Mouse (Mus musculus): ENCODE measurements around the gene Clcn3. TPM values are rescaled to one million over a fixed set of nuclear protein-coding genes. Genes with fewer than 3 reads are reported as not detected.

Clcn3 gene
- polyA plus RNA-seq, 1 experiment from 2014 or later, result 17.9 TPM

GRCm38 (mm10) chr8:60889131-60889842 lies 93.8 kb downstream of the Clcn3 start:
- 67% methylated on average over 11 of the region's 11 CpGs for WGBS

GRCm38 (mm10) chr8:60886736-60887135 lies 96.4 kb downstream of the Clcn3 start:
- DNase-seq (ENCODE audit: low spot score) (no peak), ATAC-seq (no peak)
- Histone ChIP-seq H3K4me3 (ENCODE audit: low read depth, low read length) (no peak overlapping the region), H3K36me3 (ENCODE audit: insufficient read depth, low read length) (no peaks in the 10 kb centered on the region), H3K4me1 (ENCODE audit: insufficient read depth, low read depth, low read length) (peaks cover 5% of the 10 kb centered on the region; the same call in 1 of the 2 replicates), H3K9me3 (ENCODE audit: low read length) (no peaks in the 10 kb centered on the region), H3K9ac (replicated peaks; ENCODE audit: low read depth) (no peak overlapping the region), H3K27me3 (replicated peaks; ENCODE audit: insufficient read depth, low read length) (no peaks in the 10 kb centered on the region), H3K4me2 (replicated peaks; ENCODE audit: low read depth, low read length) (no peak overlapping the region), H3K27ac (ENCODE audit: low read length) (no peak overlapping the region)
- TF ChIP-seq CTCF (IDR thresholded peaks at IDR 0.05) (no peak), EP300 (IDR thresholded peaks at IDR 0.05) (no peak)
- 48% methylated on average over 6 of the region's 6 CpGs for WGBS

More at GRCm38 (mm10) chr8:60889131-60889842, 93.8 kb downstream of the Clcn3 start:
- Histone ChIP-seq H3K27me3 (replicated peaks; ENCODE audit: insufficient read depth, low read length) (no peaks in the 10 kb centered on the region), H3K9ac (replicated peaks; ENCODE audit: low read depth) (no peak overlapping the region), H3K4me2 (replicated peaks; ENCODE audit: low read depth, low read length) (peak overlapping the region; percentile 77; the same call in 1 of the 2 replicates), H3K36me3 (ENCODE audit: insufficient read depth, low read length) (no peaks in the 10 kb centered on the region), H3K9me3 (ENCODE audit: low read length) (no peaks in the 10 kb centered on the region), H3K4me1 (ENCODE audit: insufficient read depth, low read depth, low read length) (peaks cover 5% of the 10 kb centered on the region; the same call in 1 of the 2 replicates), H3K4me3 (ENCODE audit: low read depth, low read length) (no peak overlapping the region), H3K27ac (ENCODE audit: low read length) (no peak overlapping the region)
- no peak for ATAC-seq
- TF ChIP-seq CTCF (IDR thresholded peaks at IDR 0.05), result no peak
- no peak for TF ChIP-seq EP300 (IDR thresholded peaks at IDR 0.05)
- no peak for DNase-seq (ENCODE audit: low spot score)

GRCm38 (mm10) chr8:60883419-60884137 lies 99.5 kb downstream of the Clcn3 start:
- ATAC-seq, result no peak
- 68% methylated on average over 4 of the region's 4 CpGs for WGBS

GRCm38 (mm10) chr8:60878617-60879016 lies 104.5 kb downstream of the Clcn3 start:
- H3K4me1 ChIP-seq (ENCODE audit: insufficient read depth, low read depth, low read length), result no peaks in the 10 kb centered on the region
- no peak overlapping the region for H3K4me3 ChIP-seq (ENCODE audit: low read depth, low read length)
- H3K4me2 ChIP-seq (replicated peaks; ENCODE audit: low read depth, low read length), result no peak overlapping the region
- H3K9ac ChIP-seq (replicated peaks; ENCODE audit: low read depth), result no peak overlapping the region
- H3K9me3 ChIP-seq (ENCODE audit: low read length), result no peaks in the 10 kb centered on the region
- TF ChIP-seq CTCF (IDR thresholded peaks at IDR 0.05) (no peak), EP300 (IDR thresholded peaks at IDR 0.05) (no peak)
- no peak for ATAC-seq
- no peaks in the 10 kb centered on the region for H3K27me3 ChIP-seq (replicated peaks; ENCODE audit: insufficient read depth, low read length)
- no peaks in the 10 kb centered on the region for H3K36me3 ChIP-seq (ENCODE audit: insufficient read depth, low read length)
- DNase-seq (ENCODE audit: low spot score), result no peak
- no peak overlapping the region for H3K27ac ChIP-seq (ENCODE audit: low read length)
- WGBS, result 61% methylated on average over 2 of the region's 2 CpGs

More at GRCm38 (mm10) chr8:60883419-60884137, 99.5 kb downstream of the Clcn3 start:
- H3K27ac ChIP-seq (ENCODE audit: low read length), result no peak overlapping the region
- H3K4me2 ChIP-seq (replicated peaks; ENCODE audit: low read depth, low read length), result no peak overlapping the region
- no peaks in the 10 kb centered on the region for H3K9me3 ChIP-seq (ENCODE audit: low read length)
- no peak for TF ChIP-seq CTCF (IDR thresholded peaks at IDR 0.05)
- H3K27me3 ChIP-seq (replicated peaks; ENCODE audit: insufficient read depth, low read length), result no peaks in the 10 kb centered on the region
- H3K9ac ChIP-seq (replicated peaks; ENCODE audit: low read depth), result no peak overlapping the region
- H3K4me3 ChIP-seq (ENCODE audit: low read depth, low read length), result no peak overlapping the region
- peak; percentile 29 for DNase-seq (ENCODE audit: low spot score)
- H3K4me1 ChIP-seq (ENCODE audit: insufficient read depth, low read depth, low read length), result no peaks in the 10 kb centered on the region
- H3K36me3 ChIP-seq (ENCODE audit: insufficient read depth, low read length), result no peaks in the 10 kb centered on the region

- TF ChIP-seq EP300 (IDR thresholded peaks at IDR 0.05), result no peak
- no peak for TF ChIP-seq CTCF (IDR thresholded peaks at IDR 0.05)
- Histone ChIP-seq H3K27me3 (replicated peaks; ENCODE audit: insufficient read depth, low read length) (no peaks in the 10 kb centered on the region), H3K9ac (replicated peaks; ENCODE audit: low read depth) (no peak overlapping the region), H3K4me3 (ENCODE audit: low read depth, low read length) (no peak overlapping the region), H3K4me1 (ENCODE audit: insufficient read depth, low read depth, low read length) (no peaks in the 10 kb centered on the region), H3K9me3 (ENCODE audit: low read length) (no peaks in the 10 kb centered on the region), H3K36me3 (ENCODE audit: insufficient read depth, low read length) (no peaks in the 10 kb centered on the region), H3K27ac (ENCODE audit: low read length) (no peak overlapping the region), H3K4me2 (replicated peaks; ENCODE audit: low read depth, low read length) (no peak overlapping the region)
- WGBS, result 59% methylated on average over 13 of the region's 13 CpGs
- ATAC-seq (no peak), DNase-seq (ENCODE audit: low spot score) (no peak)
Measured at GRCm38 (mm10) chr8:60870231-60871193, 112.6 kb downstream of the Clcn3 start.

- Histone ChIP-seq H3K4me3 (ENCODE audit: low read depth, low read length) (no peak overlapping the region), H3K9me3 (ENCODE audit: low read length) (no peaks in the 10 kb centered on the region), H3K27me3 (replicated peaks; ENCODE audit: insufficient read depth, low read length) (no peaks in the 10 kb centered on the region), H3K36me3 (ENCODE audit: insufficient read depth, low read length) (no peaks in the 10 kb centered on the region), H3K4me2 (replicated peaks; ENCODE audit: low read depth, low read length) (no peak overlapping the region), H3K27ac (ENCODE audit: low read length) (no peak overlapping the region), H3K4me1 (ENCODE audit: insufficient read depth, low read depth, low read length) (no peaks in the 10 kb centered on the region), H3K9ac (replicated peaks; ENCODE audit: low read depth) (no peak overlapping the region)
- TF ChIP-seq EP300 (IDR thresholded peaks at IDR 0.05), result no peak
- ATAC-seq (no peak), DNase-seq (ENCODE audit: low spot score) (no peak)
- WGBS, result 81% methylated on average over 2 of the region's 2 CpGs
Measured at GRCm38 (mm10) chr8:60869761-60870160, 113.3 kb downstream of the Clcn3 start.
